Mouse (Mus musculus): ENCODE results near the gene Pphln1.
"Not testable (repeated sequence)": the region's sequence is repeated elsewhere in the genome, so short reads cannot be mapped to it uniquely, and the experiment has no call there.

Pphln1 gene

DNA sequence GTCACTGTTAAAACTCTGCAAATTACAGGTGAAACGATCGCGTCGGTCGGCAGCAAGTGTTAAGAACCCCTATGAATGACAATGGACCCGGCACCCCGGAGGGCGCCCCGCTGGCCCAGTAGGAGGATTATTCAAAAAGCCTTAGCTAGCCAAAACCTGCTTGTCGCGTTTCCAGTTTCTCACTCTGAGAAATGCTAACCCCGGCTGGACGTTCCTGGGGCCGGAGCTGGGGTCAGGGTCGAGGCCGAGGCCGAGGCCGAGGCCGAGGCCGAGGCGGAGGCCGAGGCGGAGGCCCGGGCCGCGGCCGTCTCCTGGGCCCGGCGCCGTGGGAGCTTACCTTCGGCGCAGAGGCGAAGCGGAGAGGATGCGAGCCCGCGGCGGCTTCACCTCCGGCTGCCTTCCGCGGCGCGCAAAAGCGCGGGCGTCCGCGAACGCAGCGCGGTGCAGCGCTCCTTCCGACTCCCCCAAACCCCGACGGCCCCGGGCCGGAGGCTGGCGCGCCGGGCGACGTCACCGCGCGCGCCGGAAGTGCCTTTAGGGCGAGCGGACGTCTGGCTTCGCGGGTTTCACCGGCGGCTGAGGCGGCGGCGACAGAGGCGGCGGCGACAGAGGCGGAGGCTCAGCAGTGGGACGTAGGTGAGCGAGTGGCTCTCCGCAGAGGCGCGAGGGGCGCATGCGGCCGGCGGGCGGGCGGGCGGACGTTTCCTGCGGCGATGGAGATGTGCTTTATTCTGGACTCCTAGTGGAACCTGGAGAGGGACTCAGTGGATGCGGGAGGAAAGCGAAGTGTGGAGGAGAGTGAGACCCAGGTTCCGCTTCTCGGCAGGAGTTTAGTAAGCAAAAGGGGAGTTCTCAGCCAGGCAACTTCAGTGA lies at the start of gene Pphln1, which contains the start of gene Zcrb1:
TSS of gene Pphln1 (plus strand) at position 525 of the 873 bp plus-strand sequence.
TSS of gene Zcrb1 (minus strand) at position 509 of the 873 bp plus-strand sequence.
- DNase-seq, result peak; percentile 89

DNA sequence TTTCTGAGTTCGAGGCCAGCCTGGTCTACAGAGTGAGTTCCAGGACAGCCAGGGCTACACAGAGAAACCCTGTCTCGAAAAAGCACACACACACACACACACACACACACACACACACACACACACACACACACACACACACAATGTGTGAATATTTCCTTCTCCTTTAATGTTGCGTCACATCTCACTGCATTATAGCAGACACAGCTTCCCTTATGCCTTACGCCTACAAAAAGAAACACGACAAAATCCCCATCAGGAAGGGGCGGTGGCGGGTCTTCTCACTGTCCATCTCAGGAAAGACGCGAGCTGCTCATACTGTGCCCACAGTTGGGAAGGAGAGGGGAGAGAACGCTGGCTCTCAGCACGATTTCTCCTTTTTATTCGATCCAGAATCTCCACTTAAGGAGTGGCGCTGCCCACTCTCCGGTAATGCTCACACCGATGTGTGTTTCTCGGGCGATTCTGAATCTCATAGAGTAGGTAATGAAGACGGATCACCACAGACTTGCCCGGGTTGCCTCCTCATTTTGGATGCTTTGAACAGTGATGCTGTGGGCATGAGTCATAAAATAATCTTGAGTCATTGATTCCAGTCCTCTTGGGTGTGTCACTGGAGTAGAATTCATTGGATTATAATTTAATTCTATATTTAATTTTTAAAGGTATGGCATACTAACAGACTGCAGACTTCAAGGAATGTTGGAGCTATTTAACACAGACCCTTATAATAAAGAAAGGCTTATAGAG lies 39.6 kb upstream of the Pphln1 start:
- DNase-seq, result no peak

DNA sequence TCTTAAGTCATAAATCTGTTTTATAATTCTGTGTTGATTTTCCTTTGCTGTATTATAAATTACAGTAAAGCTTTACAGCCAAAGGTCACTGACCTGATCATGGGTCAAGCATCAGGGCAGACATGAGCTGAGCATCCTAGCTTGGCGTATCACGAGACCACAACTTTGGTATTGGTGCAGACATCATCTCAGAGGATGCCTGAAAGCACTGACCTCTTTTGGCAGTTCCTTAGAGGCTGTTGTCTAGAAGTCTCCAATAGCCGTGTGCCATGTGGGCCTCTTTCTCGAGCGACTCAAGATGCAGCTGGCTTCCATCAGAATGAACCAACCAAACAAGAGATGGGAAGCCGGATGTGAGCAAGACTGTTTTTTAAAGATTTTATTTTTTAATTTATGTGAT lies 32.6 kb upstream of the Pphln1 start:
- DNase-seq, result peak; percentile 30

DNA sequence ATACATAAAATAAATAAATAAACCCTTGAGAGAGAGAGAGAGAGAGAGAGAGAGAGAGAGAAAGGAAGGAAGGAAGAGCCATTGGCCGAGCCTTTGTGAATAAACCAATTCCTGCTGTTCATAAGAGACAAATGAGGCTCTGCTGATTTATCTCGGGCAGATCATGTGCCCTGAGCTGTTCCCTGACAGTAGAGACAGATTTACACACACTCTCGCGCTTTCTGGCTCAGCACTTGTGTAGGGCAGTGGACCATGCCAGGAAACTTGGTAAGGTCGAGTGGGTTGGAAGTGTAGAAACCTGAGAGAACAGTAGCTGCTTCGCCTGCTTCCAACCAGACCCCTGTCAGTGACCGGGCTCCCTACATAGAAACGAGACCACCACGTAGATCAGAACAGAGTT lies 29.6 kb upstream of the Pphln1 start:
- peak; percentile 21 for DNase-seq

DNA sequence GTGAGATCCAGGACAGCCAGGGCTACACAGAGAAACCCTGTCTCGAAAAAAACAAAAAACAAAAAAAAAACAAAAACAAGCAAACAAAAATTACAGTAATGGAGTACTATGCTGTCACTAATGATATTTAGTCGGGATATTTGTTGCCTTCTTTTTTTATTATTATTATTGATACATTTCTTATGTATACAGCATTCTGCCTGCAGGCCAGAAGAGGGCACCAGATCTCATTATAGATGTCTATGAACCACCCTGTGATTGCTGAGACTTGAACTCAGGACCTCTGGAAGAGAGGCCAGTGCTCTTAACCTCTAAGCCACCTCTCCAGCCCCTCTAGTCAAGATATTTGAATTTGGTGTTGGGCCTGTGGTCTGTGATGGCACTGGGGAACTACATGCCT lies 26.3 kb upstream of the Pphln1 start:
- no peak for DNase-seq

DNA sequence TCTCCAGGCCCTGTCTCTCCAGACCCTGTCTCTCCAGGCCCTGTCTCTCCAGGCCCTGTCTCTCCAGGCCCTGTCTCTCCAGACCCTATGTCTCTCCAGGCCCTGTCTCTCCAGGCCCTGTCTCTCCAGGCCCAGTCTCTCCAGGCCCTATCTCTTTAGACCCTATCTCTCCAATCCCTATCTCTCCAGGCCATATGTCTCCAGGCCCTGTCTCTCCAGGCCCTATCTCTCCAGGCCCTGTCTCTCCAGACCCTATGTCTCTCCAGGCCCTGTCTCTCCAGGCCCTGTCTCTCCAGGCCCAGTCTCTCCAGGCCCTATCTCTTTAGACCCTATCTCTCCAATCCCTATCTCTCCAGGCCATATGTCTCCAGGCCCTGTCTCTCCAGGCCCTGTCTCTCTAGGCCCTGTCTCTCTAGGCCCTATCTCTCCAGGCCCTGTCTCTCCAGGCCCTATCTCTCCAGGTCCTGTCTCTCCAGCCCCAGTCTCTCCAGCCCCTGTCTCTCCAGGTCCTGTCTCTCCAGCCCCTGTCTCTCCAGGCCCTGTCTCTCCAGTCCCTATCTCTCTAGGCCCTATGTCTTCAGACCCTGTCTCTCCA lies 25.5 kb upstream of the Pphln1 start:
- DNase-seq, result not testable (repeated sequence)

DNA sequence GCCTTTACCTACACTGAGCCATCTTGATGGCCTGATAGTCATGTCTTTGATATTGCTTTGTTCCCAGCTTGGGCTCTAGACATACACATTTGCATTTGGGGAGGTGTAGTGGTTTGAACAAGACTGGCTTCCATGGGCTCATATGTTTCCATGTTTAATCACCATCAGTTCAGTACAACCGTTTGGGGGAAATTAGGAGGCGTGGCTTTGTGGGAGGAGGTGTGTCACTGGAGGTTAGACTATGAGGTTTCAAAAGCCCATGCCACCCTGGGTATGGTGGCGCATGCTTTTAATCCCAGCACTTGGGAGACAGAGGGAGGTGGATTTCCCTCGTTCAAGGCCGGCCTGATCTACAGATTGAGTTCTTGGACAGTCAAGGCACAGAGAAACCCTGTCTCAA lies 22.5 kb upstream of the Pphln1 start:
- DNase-seq, result no peak

DNA sequence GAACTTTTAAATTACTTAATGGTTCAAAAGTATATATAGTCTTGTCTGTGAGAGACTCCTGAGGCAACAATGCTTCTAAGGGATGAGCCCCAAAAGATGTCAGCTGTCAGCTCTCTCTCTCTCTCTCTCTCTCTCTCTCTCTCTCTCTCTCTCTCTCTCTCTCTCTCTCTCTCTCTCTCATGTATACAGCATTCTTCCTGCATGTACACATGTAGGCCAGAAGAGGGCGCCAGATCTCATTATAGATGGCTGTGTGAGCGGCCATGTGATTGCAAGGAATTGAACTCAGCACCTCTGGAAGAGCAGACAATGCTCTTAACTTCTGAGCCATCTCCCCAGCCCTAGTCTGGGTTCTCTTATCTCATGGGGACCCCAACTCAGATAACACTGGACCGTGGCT lies 19.0 kb upstream of the Pphln1 start:
- DNase-seq, result no peak

DNA sequence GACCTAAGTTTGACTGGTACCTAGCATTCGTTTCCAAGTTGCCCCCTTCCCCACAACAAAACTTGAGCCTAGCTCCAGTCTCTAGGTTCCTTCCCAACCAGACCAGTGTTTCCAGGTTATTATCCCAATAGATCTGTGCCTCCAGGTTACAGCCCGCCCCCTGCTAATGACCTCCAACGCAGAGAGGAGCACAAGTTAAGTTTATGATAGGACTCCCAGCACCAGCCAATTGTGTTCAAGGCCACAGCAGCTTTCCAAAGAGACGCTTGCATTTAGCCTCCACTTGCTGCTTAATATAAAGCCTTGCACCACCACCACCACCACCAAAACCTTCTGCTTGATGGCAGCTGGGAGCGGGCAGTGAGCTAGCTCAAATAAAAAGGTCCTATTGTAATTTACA lies 16.8 kb upstream of the Pphln1 start:
- no peak for DNase-seq

DNA sequence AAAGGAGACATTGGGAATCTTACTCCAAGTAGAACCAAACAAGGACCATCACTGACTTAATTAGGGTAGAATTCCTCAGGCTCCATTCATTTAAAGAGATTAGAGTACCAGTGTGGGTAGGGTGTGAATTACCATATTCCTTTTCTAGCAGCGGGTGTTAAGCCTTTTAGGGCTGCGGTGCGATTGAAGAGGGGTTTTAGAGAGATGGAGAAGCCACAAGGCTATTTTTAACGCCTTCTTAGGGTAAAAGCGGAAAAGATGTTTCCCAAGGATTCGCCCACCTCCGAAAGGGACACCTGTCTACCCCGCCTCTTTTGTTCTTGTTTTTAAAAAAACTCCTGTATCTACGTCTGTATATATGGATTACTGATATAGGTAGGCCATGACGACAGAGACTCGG lies 881 bp upstream of the Pphln1 start:
- no peak for DNase-seq

DNA sequence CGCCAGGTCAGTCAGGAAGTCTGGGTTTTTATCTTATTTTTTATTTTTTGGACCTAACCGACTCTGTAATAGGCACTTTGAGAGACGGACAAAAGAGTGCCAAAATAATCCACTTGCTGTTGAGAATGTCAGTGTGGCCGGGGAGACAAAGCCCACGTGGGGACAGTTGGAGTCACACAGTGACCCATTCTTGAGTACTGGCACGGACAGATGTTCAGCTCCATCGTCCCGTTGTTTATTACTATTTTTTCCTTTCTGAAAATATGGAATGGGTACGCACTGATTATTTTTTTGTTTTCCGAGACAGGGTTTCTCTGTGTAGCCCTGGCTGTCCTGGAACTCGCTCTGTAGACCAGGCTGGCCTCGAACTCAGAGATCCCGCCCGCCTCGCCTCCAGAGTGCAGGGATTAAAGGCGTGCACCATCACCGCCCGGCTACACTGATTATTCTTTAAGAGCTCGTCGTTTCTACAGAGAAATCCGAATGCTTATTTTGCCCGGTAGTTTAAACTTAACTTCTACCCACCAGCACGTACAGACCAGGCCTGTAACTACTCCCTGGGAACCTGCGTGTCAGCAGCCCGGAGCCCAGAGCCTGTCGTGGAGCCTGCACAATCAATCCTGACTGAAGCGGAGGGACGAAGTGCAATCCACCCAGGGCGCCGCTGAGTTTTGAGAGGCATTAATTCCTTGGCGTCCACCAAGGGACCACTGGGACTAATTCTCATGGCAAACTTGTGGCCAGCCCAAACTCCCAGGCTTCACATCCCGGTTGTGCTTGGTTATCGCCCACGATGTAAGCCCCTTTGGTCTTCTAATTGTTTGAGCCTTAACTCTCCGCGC lies 770 bp downstream of the Pphln1 start:
- DNase-seq, result peak; percentile 12

DNA sequence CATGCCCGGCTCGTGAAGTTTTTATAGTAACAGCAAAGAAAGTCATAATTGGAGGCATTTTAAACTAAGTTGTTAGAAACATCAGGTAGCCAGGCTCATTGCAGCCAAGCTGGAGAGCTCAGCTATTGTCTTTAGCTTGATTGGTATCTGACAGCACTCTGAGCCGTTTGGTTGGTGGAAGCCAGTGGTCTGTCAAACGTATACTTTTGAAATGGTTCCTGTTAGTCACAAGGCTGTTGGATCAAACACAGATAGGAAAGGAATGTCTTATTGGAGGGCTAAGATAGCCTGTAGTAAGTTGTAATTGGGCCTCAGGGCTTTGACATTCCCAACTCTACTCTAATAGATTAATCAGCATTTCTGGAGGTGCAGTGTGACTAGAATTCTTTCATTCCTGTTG lies 3.3 kb downstream of the Pphln1 start:
- no peak for DNase-seq

DNA sequence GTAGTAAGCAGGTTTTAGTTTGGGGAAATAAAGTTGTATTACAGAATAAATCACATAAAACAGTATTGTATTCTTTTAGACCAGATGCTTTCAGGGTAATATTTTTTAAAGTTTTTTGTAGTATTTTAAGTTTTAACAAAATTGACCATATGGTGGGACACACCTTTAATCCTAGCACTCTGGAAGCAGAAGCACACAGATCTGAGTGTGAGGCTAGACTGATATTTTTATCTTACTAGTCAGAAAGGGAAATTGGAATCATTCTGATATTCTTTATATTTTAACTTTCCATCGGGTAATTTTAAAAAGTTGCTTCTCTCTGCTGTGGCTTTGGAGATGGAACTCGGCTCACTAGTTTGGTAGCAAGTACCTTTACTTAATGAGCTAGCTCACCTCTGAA lies 4.6 kb downstream of the Pphln1 start:
- no peak for DNase-seq

DNA sequence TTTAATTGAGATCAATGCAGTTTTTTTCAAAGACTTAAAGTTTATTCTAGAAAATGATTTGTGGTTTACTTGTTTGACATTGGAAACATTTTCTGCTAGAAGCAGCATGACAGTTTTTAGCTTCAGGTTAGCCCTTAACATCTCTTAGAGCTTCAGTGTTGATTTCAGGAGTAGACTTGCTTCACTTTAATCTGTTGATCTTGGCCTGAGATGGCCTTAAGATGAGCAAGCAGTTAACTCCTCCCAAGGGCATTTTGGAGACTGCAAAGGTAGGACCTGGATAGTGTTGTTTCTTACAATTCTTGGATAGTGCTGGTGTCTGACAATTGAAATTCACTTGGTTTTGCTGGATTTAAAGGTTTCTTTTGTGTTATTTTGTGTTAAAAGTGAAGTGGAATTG lies 6.7 kb downstream of the Pphln1 start:
- DNase-seq, result no peak

DNA sequence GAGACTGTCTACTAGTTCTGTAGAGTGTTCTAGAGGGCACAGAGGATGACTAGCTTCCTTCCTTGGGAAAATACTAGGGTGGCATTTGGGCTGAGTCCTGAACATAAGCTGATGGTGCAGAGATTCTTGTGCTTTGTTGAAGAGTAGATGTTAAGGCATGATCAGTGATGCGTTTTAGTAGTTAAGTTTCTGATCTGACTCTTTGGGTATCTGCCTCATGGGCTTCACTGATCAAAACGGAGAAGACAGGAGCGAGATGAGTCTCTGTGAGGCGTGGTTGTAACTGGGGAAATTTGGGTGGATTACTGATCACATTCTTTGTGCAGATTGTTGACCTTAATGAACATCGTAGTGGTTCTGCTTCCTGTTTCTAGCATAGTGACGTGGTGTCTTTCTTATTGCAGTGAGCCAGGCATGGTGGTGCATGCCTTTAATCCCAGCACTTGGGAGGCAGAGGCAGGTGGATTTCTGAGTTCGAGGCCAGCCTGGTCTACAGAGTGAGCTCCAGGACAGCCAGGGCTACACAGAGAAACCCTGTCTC lies 7.4 kb downstream of the Pphln1 start:
- no peak for DNase-seq

DNA sequence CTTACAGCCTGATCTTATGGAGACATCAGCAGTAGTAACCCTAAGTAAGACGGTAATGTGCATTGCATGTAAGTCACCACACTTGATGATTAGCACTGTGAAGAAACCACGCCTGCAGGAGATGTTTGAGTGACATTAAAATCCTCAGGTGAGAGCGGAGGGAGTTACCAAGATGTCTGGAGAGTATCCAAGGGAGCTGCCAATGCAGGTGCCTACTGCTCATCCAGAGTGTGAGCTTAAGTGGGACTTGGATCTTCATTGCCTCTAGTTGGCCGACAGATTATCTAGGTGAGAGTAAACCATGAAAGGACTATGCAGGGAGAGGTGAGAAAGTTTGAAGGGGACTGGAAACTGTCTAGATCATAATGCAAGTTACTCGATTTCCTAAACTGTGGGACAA lies 8.3 kb downstream of the Pphln1 start:
- no peak for DNase-seq

DNA sequence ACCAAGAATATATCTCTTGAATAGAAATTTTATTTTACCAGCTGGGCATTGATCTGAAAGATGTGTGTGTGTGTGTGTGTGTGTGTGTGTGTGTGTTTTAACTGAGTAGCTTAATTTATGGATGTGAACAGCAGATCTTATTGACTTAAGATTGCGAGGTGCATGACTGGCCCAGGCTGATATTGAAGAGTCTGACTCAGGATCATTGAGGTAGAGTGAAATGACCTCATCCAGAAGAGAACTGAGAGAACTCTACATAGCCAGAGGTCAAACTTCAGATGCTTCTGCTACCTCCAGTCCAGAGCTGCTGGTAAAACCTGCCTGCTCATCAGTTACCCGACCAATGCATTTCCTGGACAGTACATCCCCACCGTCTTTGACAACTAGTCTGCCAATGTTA lies 14.3 kb downstream of the Pphln1 start:
- no peak for DNase-seq

DNA sequence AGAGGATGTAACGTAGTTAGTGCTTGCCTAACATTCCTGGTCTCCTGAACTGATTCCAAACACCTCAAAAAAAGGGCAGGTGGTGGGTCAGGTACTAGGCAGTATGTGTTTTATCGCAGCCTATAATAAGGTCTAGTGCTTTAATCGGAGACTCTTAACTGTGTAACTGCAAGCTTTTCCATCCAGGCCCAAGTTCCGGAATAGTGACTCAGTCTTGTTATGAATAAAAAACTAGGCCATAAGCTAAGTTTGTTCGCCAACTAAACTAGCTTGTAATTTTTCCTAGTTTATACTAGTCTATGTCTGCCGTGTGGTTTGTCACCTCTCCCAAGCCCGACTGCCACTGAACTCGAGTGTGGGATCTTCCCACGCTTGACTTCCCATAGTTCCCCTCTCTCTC lies 16.3 kb downstream of the Pphln1 start:
- DNase-seq, result no peak

DNA sequence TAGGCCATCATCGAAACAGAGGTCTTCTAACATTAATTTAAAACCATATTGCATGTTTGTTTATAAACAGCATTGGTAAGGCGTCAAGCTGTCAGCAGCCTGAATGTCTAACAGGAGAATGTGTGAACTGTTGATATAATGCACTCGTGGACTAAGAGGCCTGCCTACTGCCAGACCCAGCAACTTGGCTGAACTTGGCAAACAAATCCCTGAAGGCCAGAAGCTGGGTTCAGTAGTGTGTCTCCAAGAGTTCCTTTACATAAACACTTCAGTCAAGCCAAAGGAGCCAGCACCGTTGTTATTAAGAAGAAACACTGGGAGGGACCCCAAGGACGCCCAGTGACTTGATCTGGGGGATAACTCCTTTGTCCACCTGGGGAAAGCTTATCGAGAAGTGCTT lies 18.1 kb downstream of the Pphln1 start:
- no peak for DNase-seq

DNA sequence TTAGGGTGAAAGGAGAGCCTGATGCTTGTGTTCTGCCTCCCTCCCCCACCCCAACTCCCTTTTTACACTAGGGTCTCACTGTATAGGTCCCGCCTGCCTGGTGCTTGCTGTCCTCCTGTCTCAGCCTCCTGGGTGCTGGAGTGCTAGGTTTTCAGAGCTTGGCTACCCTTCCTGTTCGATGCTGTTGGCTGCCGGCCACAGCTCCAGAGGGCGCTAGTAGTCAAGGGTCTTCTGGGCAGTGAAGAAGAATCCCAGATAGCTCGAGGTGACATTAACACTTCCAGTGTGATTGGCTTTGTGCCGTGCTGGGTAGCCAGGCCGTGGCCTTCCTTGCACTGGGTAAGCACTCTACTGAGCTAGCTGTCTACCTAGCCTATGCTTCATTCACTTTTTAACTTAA lies 22.4 kb downstream of the Pphln1 start:
- peak; percentile 5 for DNase-seq

DNA sequence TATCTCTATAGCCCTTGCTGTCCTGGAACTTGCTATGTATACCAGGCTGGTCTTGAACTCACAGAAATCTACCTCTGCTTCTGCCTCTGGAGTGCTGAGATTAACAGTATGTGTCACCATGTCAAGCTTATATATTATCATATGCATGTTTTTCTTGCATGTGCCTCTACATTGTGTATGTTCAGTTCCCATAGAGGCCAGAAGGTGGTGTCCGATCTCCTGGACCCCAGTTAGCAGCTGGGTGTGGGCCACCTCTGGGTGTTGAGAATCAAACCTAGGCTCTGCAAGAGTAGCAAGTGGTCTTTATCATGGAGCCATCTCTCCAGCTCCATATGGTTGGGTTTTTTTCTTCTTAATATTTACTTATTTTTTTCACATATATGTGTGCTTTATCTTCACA lies 24.4 kb downstream of the Pphln1 start:
- DNase-seq, result no peak

DNA sequence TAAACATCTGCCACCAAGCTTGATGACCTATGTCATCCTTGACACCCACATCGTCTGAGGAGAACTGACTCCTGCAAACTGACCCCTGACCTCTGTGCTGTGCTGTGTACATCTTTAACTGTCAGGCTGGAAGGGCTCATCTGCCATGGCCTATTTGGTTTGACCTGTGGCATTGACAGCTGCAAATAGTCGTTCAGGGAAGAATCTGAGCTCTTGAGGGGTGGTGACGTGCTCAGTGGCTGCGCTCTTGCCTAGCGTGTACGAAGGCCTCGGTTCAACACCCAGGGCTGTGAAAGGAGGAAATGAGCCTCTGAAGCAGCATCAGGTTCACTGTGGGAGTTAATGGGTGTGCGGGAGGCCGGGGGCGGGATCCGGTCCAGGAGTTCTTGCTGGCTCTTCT lies 35.7 kb downstream of the Pphln1 start:
- DNase-seq, result peak; percentile 27

DNA sequence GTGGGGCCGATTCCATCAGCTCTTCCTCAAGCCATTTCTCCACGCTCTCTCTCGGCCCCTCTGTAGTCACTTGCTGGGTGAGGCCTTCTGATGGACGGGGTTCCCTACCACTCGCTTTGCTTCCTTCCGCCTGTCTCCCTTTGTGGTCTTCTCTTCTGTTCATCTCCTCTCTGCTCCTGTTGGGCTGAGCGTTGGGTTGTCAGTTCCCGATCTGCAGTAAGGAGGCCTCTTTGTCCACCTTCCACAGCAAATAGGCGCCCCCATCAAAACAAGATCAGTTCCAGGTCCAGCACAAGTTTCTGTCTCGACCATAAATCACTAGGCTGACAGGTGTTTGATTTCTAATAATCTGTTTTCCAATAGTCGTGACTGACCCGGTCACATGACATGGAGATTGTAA lies 37.8 kb downstream of the Pphln1 start:
- DNase-seq, result no peak
